Mouse (Mus musculus): ENCODE results near the gene A230050P20Rik. TPM values are rescaled to one million over a fixed set of nuclear protein-coding genes. Genes with fewer than 3 reads are reported as not detected.

The A230050P20Rik gene
- polyA plus RNA-seq, 1 experiment from 2014 or later = 14.1 TPM

Small RNA genes lying within 50 kb of the gene (microRNA-seq; reads per million reads assigned to microRNA genes)
- 0.68 reads per million for gene Mir7081

Other genes with a start within 250 kb of the A230050P20Rik start
- 346 and 349 TPM in 2 replicates for gene Ubl5, start 225.8 kb upstream of the A230050P20Rik start, polyA plus RNA-seq (2014; fragmentation: Nextera tagmentation; extraction: Ambion mirVana)
- gene Fbxl12, start 223.9 kb upstream of the A230050P20Rik start, polyA plus RNA-seq (2014; fragmentation: Nextera tagmentation; extraction: Ambion mirVana) = 11.6 and 12.1 TPM in 2 replicates
- gene Pin1, start 216.5 kb upstream of the A230050P20Rik start, polyA plus RNA-seq (2014; fragmentation: Nextera tagmentation; extraction: Ambion mirVana) = 55.1 and 55.3 TPM in 2 replicates
- 7.5 and 9.4 TPM in 2 replicates for gene Olfm2, start 122.3 kb upstream of the A230050P20Rik start, polyA plus RNA-seq (2014; fragmentation: Nextera tagmentation; extraction: Ambion mirVana)
- 0.71 and 1.0 TPM in 2 replicates for gene Col5a3, start 53.6 kb upstream of the A230050P20Rik start, polyA plus RNA-seq (2014; fragmentation: Nextera tagmentation; extraction: Ambion mirVana)
- not detected in 2 replicates for gene Rdh8, start 50.1 kb upstream of the A230050P20Rik start, polyA plus RNA-seq (2014; fragmentation: Nextera tagmentation; extraction: Ambion mirVana)
- gene Angptl6, start 11.1 kb downstream of the A230050P20Rik start, polyA plus RNA-seq (2014; fragmentation: Nextera tagmentation; extraction: Ambion mirVana) = 8.1 and 10.0 TPM in 2 replicates
- 101 and 106 TPM in 2 replicates for gene Ppan, start 19.5 kb downstream of the A230050P20Rik start, polyA plus RNA-seq (2014; fragmentation: Nextera tagmentation; extraction: Ambion mirVana)
- gene Eif3g, start 30.0 kb downstream of the A230050P20Rik start, polyA plus RNA-seq (2014; fragmentation: Nextera tagmentation; extraction: Ambion mirVana) = 314 and 315 TPM in 2 replicates
- 65.4 and 69.9 TPM in 2 replicates for gene Dnmt1, start 91.2 kb downstream of the A230050P20Rik start, polyA plus RNA-seq (2014; fragmentation: Nextera tagmentation; extraction: Ambion mirVana)
- 31.9 and 35.5 TPM in 2 replicates for gene S1pr2, start 108.1 kb downstream of the A230050P20Rik start, polyA plus RNA-seq (2014; fragmentation: Nextera tagmentation; extraction: Ambion mirVana)
- gene Mrpl4, start 134.1 kb downstream of the A230050P20Rik start, polyA plus RNA-seq (2014; fragmentation: Nextera tagmentation; extraction: Ambion mirVana) = 151 and 155 TPM in 2 replicates
- gene Icam1, start 147.3 kb downstream of the A230050P20Rik start, polyA plus RNA-seq (2014; fragmentation: Nextera tagmentation; extraction: Ambion mirVana) = 11.4 and 11.8 TPM in 2 replicates
- 0.96 TPM in 1 of 2 replicates, not detected in the other for gene Icam4, start 160.7 kb downstream of the A230050P20Rik start, polyA plus RNA-seq (2014; fragmentation: Nextera tagmentation; extraction: Ambion mirVana)
- gene Icam5, start 163.4 kb downstream of the A230050P20Rik start, polyA plus RNA-seq (2014; fragmentation: Nextera tagmentation; extraction: Ambion mirVana) = 0.12 TPM in 2 replicates
- 1.3 TPM in 1 of 2 replicates, not detected in the other for gene Zglp1, start 198.5 kb downstream of the A230050P20Rik start, polyA plus RNA-seq (2014; fragmentation: Nextera tagmentation; extraction: Ambion mirVana)
- gene Gm49373, start 204.5 kb downstream of the A230050P20Rik start, polyA plus RNA-seq (2014; fragmentation: Nextera tagmentation; extraction: Ambion mirVana) = 0.20 and 0.74 TPM in 2 replicates
- 71.4 and 74.4 TPM in 2 replicates for gene Fdx1l, start 205.0 kb downstream of the A230050P20Rik start, polyA plus RNA-seq (2014; fragmentation: Nextera tagmentation; extraction: Ambion mirVana)
- 2.2 and 3.7 TPM in 2 replicates for gene Gm38431, start 223.4 kb downstream of the A230050P20Rik start, polyA plus RNA-seq (2014; fragmentation: Nextera tagmentation; extraction: Ambion mirVana)
- 84.1 and 87.5 TPM in 2 replicates for gene Raver1, start 223.4 kb downstream of the A230050P20Rik start, polyA plus RNA-seq (2014; fragmentation: Nextera tagmentation; extraction: Ambion mirVana)

Data from intestine, embryonic 14.5 days (tissue).